Mouse (Mus musculus) thymus, adult 2 months (tissue): ENCODE data around the gene 2200002D01Rik. TPM values are rescaled to one million over a fixed set of nuclear protein-coding genes. Genes with fewer than 3 reads are reported as not detected.
"Not testable (repeated sequence)": the region's sequence is repeated elsewhere in the genome, so short reads cannot be mapped to it uniquely, and the experiment has no call there.

Experiments used
- DNase-seq: peaks from one replicate; pipeline ENCODE4 v3.0.0; 2021
- H3K27ac ChIP-seq: fragments of 200-500 bp; 2 replicates; pipeline ENCODE4 v1.5.1; 2012; ENCODE audit warnings: low read length, control low read depth; ENCODE audit not compliant: control insufficient read depth, insufficient read depth
- H3K27me3 ChIP-seq: fragments of 200-500 bp; 2 replicates; pipeline ENCODE4 v1.6.1; 2012; ENCODE audit warnings: mild to moderate bottlenecking, low read length, moderate library complexity, mixed read lengths; ENCODE audit not compliant: control insufficient read depth, insufficient read depth
- H3K36me3 ChIP-seq: fragments of 200-500 bp; 2 replicates; pipeline ENCODE4 v1.6.1; 2012; ENCODE audit warnings: mild to moderate bottlenecking, low read length, moderate library complexity; ENCODE audit not compliant: control insufficient read depth, insufficient read depth
- H3K4me1 ChIP-seq: fragments of 200-500 bp; replicated peaks from 2 replicates; pipeline ENCODE4 v1.6.1; 2012; ENCODE audit warnings: low read length; ENCODE audit not compliant: control insufficient read depth, insufficient read depth
- H3K4me3 ChIP-seq: fragments of 200-500 bp; 2 replicates; pipeline ENCODE4 v1.5.1; 2012; ENCODE audit warnings: mild to moderate bottlenecking, low read length, control low read depth, moderate library complexity; ENCODE audit not compliant: control insufficient read depth, insufficient read depth
- CTCF ChIP-seq: fragments of 200-500 bp; IDR thresholded peaks from 2 replicates; pipeline ENCODE4 v1.5.1; 2012; ENCODE audit warnings: mild to moderate bottlenecking, control low read depth, low read length, moderate library complexity, borderline replicate concordance; ENCODE audit not compliant: control insufficient read depth, poor library complexity, insufficient read depth; ENCODE audit errors: extremely low read depth
- POLR2A ChIP-seq: fragments of 200-500 bp; IDR thresholded peaks from 2 replicates; pipeline ENCODE4 v1.6.1; 2012; ENCODE audit warnings: mild to moderate bottlenecking, low read length, control low read depth, moderate library complexity; ENCODE audit not compliant: control insufficient read depth, poor library complexity, insufficient read depth; ENCODE audit errors: extremely low read depth
- WGBS: fragments of 180-500 bp; shearing (Covaris S2); methylation state at CpG from one replicate; pipeline ENCODE4 v1.1.7; 2018; 5-methylcytosine and 5-hydroxymethylcytosine counted together
- polyA plus RNA-seq: library from polyadenylated mRNA; depleted of rRNA; stranded (reverse); fragments of >200 nt; gene quantifications from 2 replicates; pipeline ENCODE4 v1.2.3, GENCODE M21; 2012; rRNA removed

Gene 2200002D01Rik
- polyA plus RNA-seq, 1 experiment = 3.6 TPM

- no peak for DNase-seq
- WGBS = 71% methylated on average over 20 of the region's 20 CpGs
- no peak within 1 kb of the TSS for H3K27ac ChIP-seq
- TF ChIP-seq CTCF (no peak), POLR2A (no peak)
- H3K4me3 ChIP-seq = no peak within 1 kb of the TSS
- H3K27me3 ChIP-seq = no peaks in the 10 kb centered on the region
- peaks cover 7% of the 10 kb centered on the region for H3K4me1 ChIP-seq
- no peaks in the 10 kb centered on the region for H3K36me3 ChIP-seq
Measured at GRCm38 (mm10) chr7:29213675-29214082, 34.6 kb downstream of the 2200002D01Rik start, which contains the start of gene Catsperg1. Gene Catsperg1, minus strand, starts transcription at chr7:29214035.

- 93% methylated on average over 40 of the region's 40 CpGs for WGBS
- H3K27ac ChIP-seq, H3K36me3 ChIP-seq, DNase-seq, H3K27me3 ChIP-seq, H3K4me1 ChIP-seq, H3K4me3 ChIP-seq: not testable (repeated sequence)
Measured at GRCm38 (mm10) chr7:29212775-29213560, 35.3 kb downstream of the 2200002D01Rik start.

GRCm38 (mm10) chr7:29212199-29212765 is 36.0 kb downstream of the 2200002D01Rik start:
- DNase-seq = no peak
- TF ChIP-seq POLR2A (no peak), CTCF (no peak)
- 91% methylated on average over 26 of the region's 26 CpGs for WGBS
- peaks cover 7% of the 10 kb centered on the region for H3K4me1 ChIP-seq
- H3K27me3 ChIP-seq = no peaks in the 10 kb centered on the region
- no peaks in the 10 kb centered on the region for H3K36me3 ChIP-seq
- H3K27ac ChIP-seq = no peak overlapping the region
- no peak overlapping the region for H3K4me3 ChIP-seq

- H3K4me1 ChIP-seq = peaks cover 7% of the 10 kb centered on the region
- H3K4me3 ChIP-seq = peak overlapping the region; percentile 73
- peak overlapping the region; percentile 32; the same call in 1 of the 2 replicates for H3K27ac ChIP-seq
- 14% methylated on average over 34 of the region's 34 CpGs for WGBS
- H3K36me3 ChIP-seq = no peaks in the 10 kb centered on the region
- no peak for TF ChIP-seq POLR2A
- peak; percentile 30; the same call in 1 of the 2 replicates for TF ChIP-seq CTCF
- DNase-seq = peak; percentile 85
- H3K27me3 ChIP-seq = no peaks in the 10 kb centered on the region
Measured at GRCm38 (mm10) chr7:29211415-29212198, 36.7 kb downstream of the 2200002D01Rik start.

- H3K36me3 ChIP-seq, H3K4me1 ChIP-seq, H3K27me3 ChIP-seq: not testable (repeated sequence)
- Histone ChIP-seq H3K4me3 (peak overlapping the region; percentile 73), H3K27ac (peak overlapping the region; percentile 32; the same call in 1 of the 2 replicates)
- 16% methylated on average over 14 of the region's 15 CpGs for WGBS
- DNase-seq = peak; percentile 11
Measured at GRCm38 (mm10) chr7:29211013-29211412, 37.3 kb downstream of the 2200002D01Rik start.

GRCm38 (mm10) chr7:29202577-29202976 is 45.7 kb downstream of the 2200002D01Rik start:
- 49% methylated on average over 6 of the region's 6 CpGs for WGBS
- TF ChIP-seq POLR2A (no peak), CTCF (no peak)
- Histone ChIP-seq H3K4me3 (no peak overlapping the region), H3K27ac (no peak overlapping the region), H3K36me3 (no peaks in the 10 kb centered on the region), H3K4me1 (no peaks in the 10 kb centered on the region), H3K27me3 (no peaks in the 10 kb centered on the region)
- DNase-seq = peak; percentile 24

Other genes starting within 250 kb of the 2200002D01Rik start
- 0.19 and 0.24 TPM in 2 replicates for gene Ryr1, start 123.3 kb downstream of the 2200002D01Rik start, polyA plus RNA-seq
- gene Rasgrp4, start 113.6 kb downstream of the 2200002D01Rik start, polyA plus RNA-seq = 44.9 and 54.5 TPM in 2 replicates
- 88.8 and 92.3 TPM in 2 replicates for gene Fam98c, start 92.2 kb downstream of the 2200002D01Rik start, polyA plus RNA-seq
- gene Ggn, start 78.3 kb downstream of the 2200002D01Rik start, polyA plus RNA-seq = 0.53 and 0.66 TPM in 2 replicates
- 2.2 and 2.7 TPM in 2 replicates for gene Spred3, start 78.1 kb downstream of the 2200002D01Rik start, polyA plus RNA-seq
- 254 and 284 TPM in 2 replicates for gene Psmd8, start 67.8 kb downstream of the 2200002D01Rik start, polyA plus RNA-seq
- gene Catsperg1, start 34.4 kb downstream of the 2200002D01Rik start, polyA plus RNA-seq = 1.7 and 2.5 TPM in 2 replicates
- 34.7 and 37.5 TPM in 2 replicates for gene Kcnk6, start 16.0 kb downstream of the 2200002D01Rik start, polyA plus RNA-seq
- gene Yif1b, start 10.1 kb downstream of the 2200002D01Rik start, polyA plus RNA-seq = 143 and 146 TPM in 2 replicates
- 426 and 460 TPM in 2 replicates for gene Spint2, start 33.4 kb upstream of the 2200002D01Rik start, polyA plus RNA-seq
- gene Ppp1r14a, start 40.8 kb upstream of the 2200002D01Rik start, polyA plus RNA-seq = 5.4 and 5.8 TPM in 2 replicates
- gene Dpf1, start 55.5 kb upstream of the 2200002D01Rik start, polyA plus RNA-seq = 1.6 and 1.8 TPM in 2 replicates